Mouse (Mus musculus): Measurements from ENCODE around the gene Gm36079.
"Not testable (repeated sequence)": the region's sequence is repeated elsewhere in the genome, so short reads cannot be mapped to it uniquely, and the experiment has no call there.

DNA sequence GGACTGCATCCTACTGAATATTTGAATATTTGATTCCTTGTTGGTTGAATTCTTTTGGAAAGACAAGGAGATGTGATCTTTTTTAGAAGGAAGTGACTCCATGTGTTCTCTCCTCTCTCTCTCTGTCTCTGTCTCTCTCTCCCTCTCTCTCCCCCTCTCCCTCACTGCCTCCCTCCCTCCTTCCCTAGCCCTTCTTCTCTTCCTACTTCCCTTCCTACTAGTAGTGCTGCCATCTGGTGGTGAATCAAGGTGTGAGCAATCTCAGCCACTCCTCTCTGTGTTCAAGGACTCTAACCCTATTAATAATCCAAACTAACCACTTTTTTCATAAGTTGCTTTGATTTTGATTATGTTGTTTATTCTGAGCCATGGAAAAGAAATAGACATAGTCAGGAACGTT, 5.3 kb downstream of the Gm36079 start:
- TF ChIP-seq POLR2A (IDR thresholded peaks at IDR 0.05; ENCODE audit: insufficient read depth, low read length); CTCF (IDR thresholded peaks at IDR 0.05; ENCODE audit: low read depth, low read length); EP300 (IDR thresholded peaks at IDR 0.05; ENCODE audit: insufficient read depth, low read depth, low read length): not testable (repeated sequence)
